In the genomic region with DNA sequence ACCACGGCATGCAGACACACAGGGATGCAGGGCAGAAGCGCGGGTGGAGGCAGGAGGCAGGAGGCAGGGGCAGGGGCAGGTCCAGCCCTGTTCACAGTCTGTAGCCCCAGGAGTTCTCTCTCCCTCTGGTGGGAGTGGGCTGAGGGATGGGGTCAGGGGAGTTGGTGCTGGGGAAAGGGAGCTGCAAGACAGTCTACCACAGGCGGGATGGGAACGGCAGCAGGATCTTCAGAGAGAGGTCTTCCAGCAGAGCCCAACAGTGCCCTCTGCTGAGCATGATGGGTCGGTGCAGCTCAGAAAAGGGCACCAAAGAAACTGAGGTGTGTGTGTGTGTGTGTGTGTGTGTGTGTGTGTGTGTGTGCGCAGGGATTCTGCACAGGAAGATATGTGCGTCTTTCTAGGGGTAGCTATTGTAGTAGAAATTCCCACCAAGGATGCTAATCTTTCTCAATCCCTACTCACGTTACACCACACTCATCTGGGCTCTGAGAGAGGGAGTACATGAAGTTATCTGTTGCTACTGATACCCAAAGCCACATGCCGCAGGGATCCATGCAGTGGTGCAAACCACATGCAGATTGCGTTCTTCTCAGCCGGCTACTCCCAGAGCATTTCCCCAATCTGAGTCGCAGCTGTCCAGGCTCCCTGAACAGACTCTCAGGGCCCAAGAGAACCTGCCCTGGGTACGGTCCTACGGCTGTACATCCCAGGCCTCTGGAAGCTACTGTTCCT, we compare ENCODE assay signal across 8 mouse cellular contexts.
DNase-seq lines count a peak whose midpoint lies in the region; ATAC-seq lines count a peak whose summit lies in the region.

No protein-coding gene starts in this region.

- peak; percentile 47 for ATAC-seq in CD4-positive, CD25-positive, alpha-beta regulatory T cell, adult 4 months
- ATAC-seq in neutrophil, adult 5-6 weeks (ENCODE audit: extremely low read depth, insufficient number of reproducible peaks, low FRiP score, poor library complexity, severe bottlenecking), result peak; percentile 57

- H3K4me1 ChIP-seq in embryonic facial prominence, embryonic 10.5 days, result peaks cover 32% of the 10 kb centered on the region
- H3K4me1 ChIP-seq in heart, embryonic 10.5 days, result peaks cover 21% of the 10 kb centered on the region

- peaks cover 30% of the 10 kb centered on the region for H3K27me3 ChIP-seq in embryonic facial prominence, embryonic 10.5 days (replicated peaks; ENCODE audit: low read depth, poor library complexity, severe bottlenecking)
- H3K27me3 ChIP-seq in heart, embryonic 10.5 days (ENCODE audit: insufficient read depth, poor library complexity, severe bottlenecking), result peaks cover 13% of the 10 kb centered on the region

- H3K9me3 ChIP-seq in embryonic facial prominence, embryonic 10.5 days, result no peaks in the 10 kb centered on the region
- no peaks in the 10 kb centered on the region for H3K9me3 ChIP-seq in heart, embryonic 10.5 days

- H3K4me3 ChIP-seq in embryonic facial prominence, embryonic 10.5 days, result no peak overlapping the region
- H3K4me3 ChIP-seq in heart, embryonic 10.5 days, result no peak overlapping the region

- 56% methylated on average over 15 of the region's 15 CpGs for WGBS in embryonic facial prominence, embryonic 10.5 days
- WGBS in heart, embryonic 10.5 days, result 47% methylated on average over 15 of the region's 15 CpGs

- no peaks in the 10 kb centered on the region for H3K36me3 ChIP-seq in embryonic facial prominence, embryonic 10.5 days (replicated peaks)
- H3K36me3 ChIP-seq in heart, embryonic 10.5 days, result peaks cover 21% of the 10 kb centered on the region; the same call in 1 of the 2 replicates

- peak; percentile 83 for DNase-seq in adrenal gland, postnatal 10 days
- peak; percentile 78 for DNase-seq in embryonic facial prominence, embryonic 10.5 days (ENCODE audit: low spot score)
- peak; percentile 86 for DNase-seq in heart, embryonic 10.5 days (ENCODE audit: low spot score)
- peak; percentile 78 to 82 for DNase-seq in kidney, postnatal 25 days
- peak; percentile 60 to 62 for DNase-seq in lung, adult 18-20 months
- peak; percentile 55 for DNase-seq in thymus, postnatal 36 days

- no peak overlapping the region for H3K27ac ChIP-seq in embryonic facial prominence, embryonic 10.5 days (replicated peaks)
- H3K27ac ChIP-seq in heart, embryonic 10.5 days, result no peak overlapping the region
